Mouse (Mus musculus) lung, adult 2 months (tissue): Measurements from ENCODE around the gene Dtymk. TPM values are rescaled to one million over a fixed set of nuclear protein-coding genes. Genes with fewer than 3 reads are reported as not detected.

Experiments used
- DNase-seq: peaks from one replicate; pipeline ENCODE4 v3.0.0; 2022
- H3K4me1 ChIP-seq: fragments of 200-500 bp; 2 replicates; pipeline ENCODE4 v1.6.1; 2011; ENCODE audit warnings: low read length; ENCODE audit not compliant: control insufficient read depth, insufficient read depth
- H3K4me3 ChIP-seq: fragments of 200-500 bp; replicated peaks from 2 replicates; pipeline ENCODE3; 2011; ENCODE audit warnings: low read depth, mild to moderate bottlenecking, control low read depth, low read length; ENCODE audit errors: extremely low read depth
- CTCF ChIP-seq: fragments of 200-500 bp; IDR thresholded peaks from 2 replicates; pipeline ENCODE4 v1.5.1; 2011; ENCODE audit warnings: mild to moderate bottlenecking, low read length, control low read depth; ENCODE audit not compliant: insufficient read depth
- POLR2A ChIP-seq: fragments of 200-500 bp; IDR thresholded peaks from 2 replicates; pipeline ENCODE4 v1.6.1; 2011; ENCODE audit warnings: low read depth, mild to moderate bottlenecking, control low read depth, low read length, borderline replicate concordance; ENCODE audit errors: extremely low read depth
- WGBS: fragments of 180-500 bp; shearing (Covaris S2); methylation state at CpG from one replicate; pipeline ENCODE4 v1.1.7; 2018; 5-methylcytosine and 5-hydroxymethylcytosine counted together
- polyA plus RNA-seq: library from polyadenylated mRNA; depleted of rRNA; stranded (reverse); fragments of >200 nt; gene quantifications from 2 replicates; pipeline ENCODE4 v1.2.3, GENCODE M21; 2012

Gene Dtymk
- polyA plus RNA-seq, 1 experiment, result 29.1 TPM

- no peak for DNase-seq
- TF ChIP-seq CTCF, result no peak
- TF ChIP-seq POLR2A, result no peak
- WGBS, result 72% methylated on average over 5 of the region's 5 CpGs
- peaks cover 7% of the 10 kb centered on the region; the same call in 1 of the 2 replicates for H3K4me1 ChIP-seq
- no peak overlapping the region for H3K4me3 ChIP-seq
Measured at GRCm38 (mm10) chr1:93805221-93805951, 3.7 kb upstream of the Dtymk start.

- Histone ChIP-seq H3K4me1 (peaks cover 7% of the 10 kb centered on the region; the same call in 1 of the 2 replicates), H3K4me3 (no peak overlapping the region)
- TF ChIP-seq CTCF, result no peak
- no peak for TF ChIP-seq POLR2A
- WGBS, result 67% methylated on average over 4 of the region's 4 CpGs
- DNase-seq, result no peak
Measured at GRCm38 (mm10) chr1:93804818-93805217, 3.1 kb upstream of the Dtymk start.

GRCm38 (mm10) chr1:93803556-93804507 is 2.1 kb upstream of the Dtymk start, which contains the start of gene Ing5:
Gene Ing5 (plus strand): TSS chr1:93803965.
- TF ChIP-seq POLR2A, result peak; percentile 51; the same call in 1 of the 2 replicates
- TF ChIP-seq CTCF, result peak; percentile 66
- H3K4me3 ChIP-seq, result peak within 1 kb of the TSS; percentile 87
- peaks cover 7% of the 10 kb centered on the region; the same call in 1 of the 2 replicates for H3K4me1 ChIP-seq
- DNase-seq, result peak; percentile 100
- under 1% methylated on average over 79 of the region's 94 CpGs for WGBS

- WGBS, result 62% methylated on average over 5 of the region's 5 CpGs
- no peak for DNase-seq
Measured at GRCm38 (mm10) chr1:93802771-93803170, 1.0 kb upstream of the Dtymk start.

GRCm38 (mm10) chr1:93800670-93801503 is 847 bp downstream of the Dtymk start:
- no peak for TF ChIP-seq CTCF
- no peak for TF ChIP-seq POLR2A
- no peak for DNase-seq
- WGBS, result 68% methylated on average over 21 of the region's 21 CpGs

More at GRCm38 (mm10) chr1:93802771-93803170, 1.0 kb upstream of the Dtymk start:
- TF ChIP-seq POLR2A, result no peak
- no peak for TF ChIP-seq CTCF
- peaks cover 7% of the 10 kb centered on the region; the same call in 1 of the 2 replicates for H3K4me1 ChIP-seq
- no peak overlapping the region for H3K4me3 ChIP-seq

GRCm38 (mm10) chr1:93795886-93796285 is 5.8 kb downstream of the Dtymk start:
- DNase-seq, result no peak
- TF ChIP-seq CTCF, result no peak
- Histone ChIP-seq H3K4me1 (no peaks in the 10 kb centered on the region), H3K4me3 (no peak overlapping the region)
- 72% methylated on average over 8 of the region's 8 CpGs for WGBS

More at GRCm38 (mm10) chr1:93800670-93801503, 847 bp downstream of the Dtymk start:
- Histone ChIP-seq H3K4me3 (peak overlapping the region; percentile 85), H3K4me1 (peaks cover 7% of the 10 kb centered on the region; the same call in 1 of the 2 replicates)

- DNase-seq, result no peak
- TF ChIP-seq POLR2A (no peak), CTCF (no peak)
- Histone ChIP-seq H3K4me3 (no peak overlapping the region), H3K4me1 (no peaks in the 10 kb centered on the region)
- WGBS, result 93% methylated on average over 8 of the region's 8 CpGs
Measured at GRCm38 (mm10) chr1:93794526-93794925, 7.2 kb downstream of the Dtymk start.

- TF ChIP-seq POLR2A (no peak), CTCF (no peak)
- DNase-seq, result no peak
- no peaks in the 10 kb centered on the region for H3K4me1 ChIP-seq
- H3K4me3 ChIP-seq, result no peak overlapping the region
- WGBS, result 88% methylated on average over 2 of the region's 2 CpGs
Measured at GRCm38 (mm10) chr1:93786912-93787311, 14.8 kb downstream of the Dtymk start.
